Mouse (Mus musculus) stomach, adult 2 months (tissue): ENCODE measurements around the gene Cldn10. TPM values are rescaled to one million over a fixed set of nuclear protein-coding genes. Genes with fewer than 3 reads are reported as not detected.

ENCODE experiments used
- polyA plus RNA-seq: library from polyadenylated mRNA; depleted of rRNA; stranded (reverse); fragments of >200 nt; gene quantifications from 2 replicates; pipeline ENCODE4 v1.2.3, GENCODE M21; 2012; rRNA removed

Gene Cldn10
- 0.25 and 0.66 TPM in 2 replicates for polyA plus RNA-seq

GRCm38 (mm10) chr14:118787621-118788020 is at the start of gene Cldn10:
TSS of gene Cldn10 (plus strand) at chr14:118787908.

Other genes starting within 250 kb of the Cldn10 start
- gene Abcc4, start 81.7 kb upstream of the Cldn10 start, polyA plus RNA-seq: 1.4 and 4.2 TPM in 2 replicates
- 2.7 and 4.1 TPM in 2 replicates for gene Dzip1, start 137.6 kb downstream of the Cldn10 start, polyA plus RNA-seq
- 4.3 and 4.6 TPM in 2 replicates for gene Dnajc3, start 150.1 kb downstream of the Cldn10 start, polyA plus RNA-seq